Mouse (Mus musculus): Measurements from ENCODE around the gene Ltc4s.

GRCm38 (mm10) chr11:50208039-50208438 lies 30.4 kb downstream of the Ltc4s start:
- TF ChIP-seq CTCF (IDR thresholded peaks at IDR 0.05; ENCODE audit: low read depth, low read length): no peak
- no peak for TF ChIP-seq POLR2A (IDR thresholded peaks at IDR 0.05; ENCODE audit: extremely low read depth, insufficient read depth, low read length)
